Mouse (Mus musculus): Measurements from ENCODE around the gene Wfikkn2. TPM values are rescaled to one million over a fixed set of nuclear protein-coding genes. Genes with fewer than 3 reads are reported as not detected.
A peak's percentile ranks its signal among the peaks of the same experiment; 100 is the strongest.
"Not testable (repeated sequence)": the region's sequence is repeated elsewhere in the genome, so short reads cannot be mapped to it uniquely, and the experiment has no call there.

Wfikkn2 gene
- polyA plus RNA-seq, 1 experiment, result 1.7 TPM

- Histone ChIP-seq H3K4me3 (replicated peaks; ENCODE audit: extremely low read depth, low read depth, low read length) (peak overlapping the region; percentile 2), H3K4me1 (ENCODE audit: control insufficient read depth, insufficient read depth, low read length) (no peaks in the 10 kb centered on the region)
- WGBS, result 8% methylated on average over 20 of the region's 20 CpGs
Observed at GRCm38 (mm10) chr11:94276869-94277337, 31.1 kb upstream of the Wfikkn2 start.

GRCm38 (mm10) chr11:94275686-94276085 lies 29.9 kb upstream of the Wfikkn2 start:
- DNase-seq, result no peak
- Histone ChIP-seq H3K4me3 (replicated peaks; ENCODE audit: extremely low read depth, low read depth, low read length) (no peak overlapping the region), H3K4me1 (ENCODE audit: control insufficient read depth, insufficient read depth, low read length) (no peaks in the 10 kb centered on the region)
- TF ChIP-seq CTCF (IDR thresholded peaks at IDR 0.05; ENCODE audit: insufficient read depth, low read length), result no peak
- no peak for TF ChIP-seq POLR2A (IDR thresholded peaks at IDR 0.05; ENCODE audit: borderline replicate concordance, extremely low read depth, low read depth, low read length)
- WGBS, result 62% methylated on average over 2 of the region's 2 CpGs

More at GRCm38 (mm10) chr11:94276869-94277337, 31.1 kb upstream of the Wfikkn2 start:
- DNase-seq, result peak; percentile 88
- peak; percentile 100 for TF ChIP-seq CTCF (IDR thresholded peaks at IDR 0.05; ENCODE audit: insufficient read depth, low read length)
- TF ChIP-seq POLR2A (IDR thresholded peaks at IDR 0.05; ENCODE audit: borderline replicate concordance, extremely low read depth, low read depth, low read length), result 0 out of 2 replicates have a peak, but pooled peaks have one; percentile 17

- TF ChIP-seq POLR2A (IDR thresholded peaks at IDR 0.05; ENCODE audit: borderline replicate concordance, extremely low read depth, low read depth, low read length), result no peak
- no peak for TF ChIP-seq CTCF (IDR thresholded peaks at IDR 0.05; ENCODE audit: insufficient read depth, low read length)
- Histone ChIP-seq H3K4me1 (ENCODE audit: control insufficient read depth, insufficient read depth, low read length) (no peaks in the 10 kb centered on the region), H3K4me3 (replicated peaks; ENCODE audit: extremely low read depth, low read depth, low read length) (no peak overlapping the region)
- DNase-seq, result no peak
- WGBS, result 66% methylated on average over 7 of the region's 7 CpGs
Observed at GRCm38 (mm10) chr11:94275226-94275625, 29.4 kb upstream of the Wfikkn2 start.

- Histone ChIP-seq H3K4me1 (ENCODE audit: control insufficient read depth, insufficient read depth, low read length) (no peaks in the 10 kb centered on the region), H3K4me3 (replicated peaks; ENCODE audit: extremely low read depth, low read depth, low read length) (no peak overlapping the region)
- TF ChIP-seq POLR2A (IDR thresholded peaks at IDR 0.05; ENCODE audit: borderline replicate concordance, extremely low read depth, low read depth, low read length) (no peak), CTCF (IDR thresholded peaks at IDR 0.05; ENCODE audit: insufficient read depth, low read length) (no peak)
- 84% methylated on average over 10 of the region's 10 CpGs for WGBS
- no peak for DNase-seq
Observed at GRCm38 (mm10) chr11:94274206-94274867, 28.5 kb upstream of the Wfikkn2 start.

- Histone ChIP-seq H3K4me3 (replicated peaks; ENCODE audit: extremely low read depth, low read depth, low read length) (no peak overlapping the region), H3K4me1 (ENCODE audit: control insufficient read depth, insufficient read depth, low read length) (no peaks in the 10 kb centered on the region)
- no peak for TF ChIP-seq CTCF (IDR thresholded peaks at IDR 0.05; ENCODE audit: insufficient read depth, low read length)
- no peak for TF ChIP-seq POLR2A (IDR thresholded peaks at IDR 0.05; ENCODE audit: borderline replicate concordance, extremely low read depth, low read depth, low read length)
- no peak for DNase-seq
- 88% methylated on average over 21 of the region's 21 CpGs for WGBS
Observed at GRCm38 (mm10) chr11:94272960-94273927, 27.4 kb upstream of the Wfikkn2 start.

GRCm38 (mm10) chr11:94271015-94271414 lies 25.2 kb upstream of the Wfikkn2 start:
- DNase-seq, result no peak
- H3K4me1 ChIP-seq (ENCODE audit: control insufficient read depth, insufficient read depth, low read length), result 0 out of 2 replicates have a peak, but pooled peaks cover 3% of the 10 kb centered on the region
- no peak overlapping the region for H3K4me3 ChIP-seq (replicated peaks; ENCODE audit: extremely low read depth, low read depth, low read length)
- TF ChIP-seq POLR2A (IDR thresholded peaks at IDR 0.05; ENCODE audit: borderline replicate concordance, extremely low read depth, low read depth, low read length), result no peak
- no peak for TF ChIP-seq CTCF (IDR thresholded peaks at IDR 0.05; ENCODE audit: insufficient read depth, low read length)
- WGBS, result 86% methylated on average over 2 of the region's 2 CpGs

- WGBS, result 75% methylated on average over 7 of the region's 7 CpGs
- no peak overlapping the region for H3K4me3 ChIP-seq (replicated peaks; ENCODE audit: extremely low read depth, low read depth, low read length)
- no peak for DNase-seq
- no peak for TF ChIP-seq POLR2A (IDR thresholded peaks at IDR 0.05; ENCODE audit: borderline replicate concordance, extremely low read depth, low read depth, low read length)
- no peak for TF ChIP-seq CTCF (IDR thresholded peaks at IDR 0.05; ENCODE audit: insufficient read depth, low read length)
- peaks cover 4% of the 10 kb centered on the region for H3K4me1 ChIP-seq (ENCODE audit: control insufficient read depth, insufficient read depth, low read length)
Observed at GRCm38 (mm10) chr11:94269906-94270305, 24.1 kb upstream of the Wfikkn2 start.

- DNase-seq, result no peak
- TF ChIP-seq POLR2A (IDR thresholded peaks at IDR 0.05; ENCODE audit: borderline replicate concordance, extremely low read depth, low read depth, low read length) (no peak), CTCF (IDR thresholded peaks at IDR 0.05; ENCODE audit: insufficient read depth, low read length) (no peak)
- no peak overlapping the region for H3K4me3 ChIP-seq (replicated peaks; ENCODE audit: extremely low read depth, low read depth, low read length)
- peaks cover 4% of the 10 kb centered on the region for H3K4me1 ChIP-seq (ENCODE audit: control insufficient read depth, insufficient read depth, low read length)
Observed at GRCm38 (mm10) chr11:94268761-94269160, 23.0 kb upstream of the Wfikkn2 start.

GRCm38 (mm10) chr11:94266155-94266554 lies 20.4 kb upstream of the Wfikkn2 start:
- DNase-seq; H3K4me3 ChIP-seq (replicated peaks; ENCODE audit: extremely low read depth, low read depth, low read length); H3K4me1 ChIP-seq (ENCODE audit: control insufficient read depth, insufficient read depth, low read length): not testable (repeated sequence)
- WGBS, result 59% methylated on average over 3 of the region's 3 CpGs
